Mouse (Mus musculus): ENCODE data around the gene Vmn1r113.
"Not testable (repeated sequence)": the region's sequence is repeated elsewhere in the genome, so short reads cannot be mapped to it uniquely, and the experiment has no call there.

Gene Vmn1r113

GRCm38 (mm10) chr7:20786985-20787384 lies at the start of gene Vmn1r113:
Gene Vmn1r113, plus strand, starts transcription at chr7:20787285.
- not testable (repeated sequence) for DNase-seq (ENCODE audit: low spot score in 2 of 2)

DNA sequence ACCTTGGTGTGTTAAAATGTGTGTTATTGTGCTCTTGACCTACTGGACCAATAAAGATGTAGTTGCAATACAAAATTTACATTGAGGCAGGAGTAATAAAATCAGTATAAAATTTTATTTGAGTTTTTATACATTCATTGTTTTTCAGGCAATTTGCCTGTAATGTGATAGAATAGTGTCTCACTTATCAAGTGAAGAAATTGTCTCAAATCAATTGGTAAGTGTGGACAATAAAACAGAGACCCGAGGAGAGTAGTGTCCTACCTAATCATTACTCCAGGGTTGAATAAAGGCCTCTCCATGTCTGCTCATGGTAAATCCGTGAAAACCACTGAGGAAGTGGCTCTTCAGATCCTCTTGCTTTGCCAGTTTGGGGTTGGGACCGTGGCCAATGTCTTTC lies 16.2 kb upstream of the Vmn1r113 start, which contains the start of gene Vmn1r112:
Gene Vmn1r112, plus strand, starts transcription at position 301 of the 400 bp plus-strand sequence.
- not testable (repeated sequence) for DNase-seq (ENCODE audit: low spot score in 2 of 2)

- not testable (repeated sequence) for DNase-seq (ENCODE audit: low spot score in 2 of 2)
Measured at GRCm38 (mm10) chr7:20812086-20812485, 25.0 kb downstream of the Vmn1r113 start, which contains the start of gene Vmn1r114. Gene Vmn1r114, minus strand, starts transcription at chr7:20812186.

Measured in urinary bladder, postnatal 36 days (tissue).